Mouse (Mus musculus): ENCODE data around the gene Nudt16l1. TPM values are rescaled to one million over a fixed set of nuclear protein-coding genes. Genes with fewer than 3 reads are reported as not detected.

Gene Nudt16l1
- 120 and 137 TPM in 2 replicates for polyA plus RNA-seq (2014; fragmentation: Nextera tagmentation; extraction: Ambion mirVana)

GRCm38 (mm10) chr16:4938461-4938860 lies at the start of gene Nudt16l1:
Gene Nudt16l1, plus strand, starts transcription at chr16:4938761.
- peaks cover 3% of the 10 kb centered on the region; the same call in 1 of the 2 replicates for H3K4me1 ChIP-seq (replicated peaks; ENCODE audit: control insufficient read depth, insufficient read depth, low read length)
- peak within 1 kb of the TSS; percentile 95 for H3K4me2 ChIP-seq (ENCODE audit: low read depth, low read length, severe bottlenecking)
- no peak for ATAC-seq (replicated peaks; ENCODE audit: low FRiP score)

GRCm38 (mm10) chr16:4890201-4890709 lies 48.3 kb upstream of the Nudt16l1 start:
- Histone ChIP-seq H3K27me3 (ENCODE audit: control insufficient read depth, insufficient read depth, low read length) (no peaks in the 10 kb centered on the region), H3K27ac (ENCODE audit: low read depth, low read length) (no peak overlapping the region), H3K4me3 (ENCODE audit: low read depth, low read length) (no peak overlapping the region), H3K36me3 (ENCODE audit: control insufficient read depth, insufficient read depth, low read length) (no peaks in the 10 kb centered on the region), H3K9me3 (ENCODE audit: control insufficient read depth, low read length) (no peaks in the 10 kb centered on the region), H3K4me2 (ENCODE audit: low read depth, low read length, severe bottlenecking) (no peak overlapping the region), H3K9ac (ENCODE audit: low read length) (no peak overlapping the region), H3K4me1 (replicated peaks; ENCODE audit: control insufficient read depth, insufficient read depth, low read length) (peaks cover 9% of the 10 kb centered on the region; the same call in 1 of the 2 replicates)
- no peak for DNase-seq (ENCODE audit: low spot score)
- ATAC-seq (replicated peaks; ENCODE audit: low FRiP score) = no peak
- WGBS = 77% methylated on average over 4 of the region's 4 CpGs

More at GRCm38 (mm10) chr16:4938461-4938860, at the start of gene Nudt16l1:
- peak within 1 kb of the TSS; percentile 5; the same call in 1 of the 2 replicates for H3K27ac ChIP-seq (ENCODE audit: low read depth, low read length)
- no peaks in the 10 kb centered on the region for H3K9me3 ChIP-seq (ENCODE audit: control insufficient read depth, low read length)
- H3K9ac ChIP-seq (ENCODE audit: low read length) = peak within 1 kb of the TSS; percentile 72
- WGBS = 13% methylated on average over 2 of the region's 2 CpGs
- no peak for DNase-seq (ENCODE audit: low spot score)
- peaks cover 12% of the 10 kb centered on the region; the same call in 1 of the 2 replicates for H3K36me3 ChIP-seq (ENCODE audit: control insufficient read depth, insufficient read depth, low read length)
- no peaks in the 10 kb centered on the region for H3K27me3 ChIP-seq (ENCODE audit: control insufficient read depth, insufficient read depth, low read length)
- peak within 1 kb of the TSS; percentile 54 for H3K4me3 ChIP-seq (ENCODE audit: low read depth, low read length)

- ATAC-seq (replicated peaks; ENCODE audit: low FRiP score) (no peak), DNase-seq (ENCODE audit: low spot score) (no peak)
- Histone ChIP-seq H3K4me1 (replicated peaks; ENCODE audit: control insufficient read depth, insufficient read depth, low read length) (peaks cover 6% of the 10 kb centered on the region; the same call in 1 of the 2 replicates), H3K4me3 (ENCODE audit: low read depth, low read length) (no peak overlapping the region), H3K9me3 (ENCODE audit: control insufficient read depth, low read length) (no peaks in the 10 kb centered on the region), H3K27me3 (ENCODE audit: control insufficient read depth, insufficient read depth, low read length) (no peaks in the 10 kb centered on the region), H3K36me3 (ENCODE audit: control insufficient read depth, insufficient read depth, low read length) (no peaks in the 10 kb centered on the region), H3K9ac (ENCODE audit: low read length) (no peak overlapping the region), H3K4me2 (ENCODE audit: low read depth, low read length, severe bottlenecking) (no peak overlapping the region), H3K27ac (ENCODE audit: low read depth, low read length) (no peak overlapping the region)
- 91% methylated on average over 6 of the region's 6 CpGs for WGBS
Observed at GRCm38 (mm10) chr16:4892171-4892570, 46.4 kb upstream of the Nudt16l1 start.

- 83% methylated on average over 7 of the region's 7 CpGs for WGBS
- Histone ChIP-seq H3K4me1 (replicated peaks; ENCODE audit: control insufficient read depth, insufficient read depth, low read length) (no peaks in the 10 kb centered on the region), H3K36me3 (ENCODE audit: control insufficient read depth, insufficient read depth, low read length) (no peaks in the 10 kb centered on the region), H3K27me3 (ENCODE audit: control insufficient read depth, insufficient read depth, low read length) (no peaks in the 10 kb centered on the region), H3K4me2 (ENCODE audit: low read depth, low read length, severe bottlenecking) (no peak overlapping the region), H3K9ac (ENCODE audit: low read length) (no peak overlapping the region), H3K27ac (ENCODE audit: low read depth, low read length) (no peak overlapping the region), H3K9me3 (ENCODE audit: control insufficient read depth, low read length) (no peaks in the 10 kb centered on the region), H3K4me3 (ENCODE audit: low read depth, low read length) (no peak overlapping the region)
- DNase-seq (ENCODE audit: low spot score) (no peak), ATAC-seq (replicated peaks; ENCODE audit: low FRiP score) (no peak)
Observed at GRCm38 (mm10) chr16:4894201-4894908, 44.2 kb upstream of the Nudt16l1 start.

GRCm38 (mm10) chr16:4896249-4897027 lies 42.1 kb upstream of the Nudt16l1 start:
- no peaks in the 10 kb centered on the region for H3K4me1 ChIP-seq (replicated peaks; ENCODE audit: control insufficient read depth, insufficient read depth, low read length)
- no peak overlapping the region for H3K4me3 ChIP-seq (ENCODE audit: low read depth, low read length)
- ATAC-seq (replicated peaks; ENCODE audit: low FRiP score) (no peak), DNase-seq (ENCODE audit: low spot score) (no peak)
- no peaks in the 10 kb centered on the region for H3K9me3 ChIP-seq (ENCODE audit: control insufficient read depth, low read length)
- H3K36me3 ChIP-seq (ENCODE audit: control insufficient read depth, insufficient read depth, low read length) = no peaks in the 10 kb centered on the region
- no peak overlapping the region for H3K27ac ChIP-seq (ENCODE audit: low read depth, low read length)
- no peak overlapping the region for H3K9ac ChIP-seq (ENCODE audit: low read length)
- 82% methylated on average over 5 of the region's 5 CpGs for WGBS
- no peaks in the 10 kb centered on the region for H3K27me3 ChIP-seq (ENCODE audit: control insufficient read depth, insufficient read depth, low read length)
- no peak overlapping the region for H3K4me2 ChIP-seq (ENCODE audit: low read depth, low read length, severe bottlenecking)

GRCm38 (mm10) chr16:4897146-4897730 lies 41.3 kb upstream of the Nudt16l1 start:
- ATAC-seq (replicated peaks; ENCODE audit: low FRiP score) = no peak
- Histone ChIP-seq H3K36me3 (ENCODE audit: control insufficient read depth, insufficient read depth, low read length) (no peaks in the 10 kb centered on the region), H3K4me2 (ENCODE audit: low read depth, low read length, severe bottlenecking) (no peak overlapping the region), H3K9me3 (ENCODE audit: control insufficient read depth, low read length) (no peaks in the 10 kb centered on the region), H3K4me1 (replicated peaks; ENCODE audit: control insufficient read depth, insufficient read depth, low read length) (no peaks in the 10 kb centered on the region), H3K9ac (ENCODE audit: low read length) (no peak overlapping the region), H3K27me3 (ENCODE audit: control insufficient read depth, insufficient read depth, low read length) (no peaks in the 10 kb centered on the region), H3K4me3 (ENCODE audit: low read depth, low read length) (no peak overlapping the region), H3K27ac (ENCODE audit: low read depth, low read length) (no peak overlapping the region)
- WGBS = 54% methylated on average over 7 of the region's 7 CpGs
- DNase-seq (ENCODE audit: low spot score) = no peak

GRCm38 (mm10) chr16:4898881-4899280 lies 39.7 kb upstream of the Nudt16l1 start:
- no peaks in the 10 kb centered on the region for H3K4me1 ChIP-seq (replicated peaks; ENCODE audit: control insufficient read depth, insufficient read depth, low read length)
- DNase-seq (ENCODE audit: low spot score) = no peak
- H3K27me3 ChIP-seq (ENCODE audit: control insufficient read depth, insufficient read depth, low read length) = no peaks in the 10 kb centered on the region
- H3K9ac ChIP-seq (ENCODE audit: low read length) = no peak overlapping the region
- no peaks in the 10 kb centered on the region for H3K9me3 ChIP-seq (ENCODE audit: control insufficient read depth, low read length)
- no peak overlapping the region for H3K4me3 ChIP-seq (ENCODE audit: low read depth, low read length)
- 82% methylated on average over 6 of the region's 6 CpGs for WGBS
- no peaks in the 10 kb centered on the region for H3K36me3 ChIP-seq (ENCODE audit: control insufficient read depth, insufficient read depth, low read length)
- no peak overlapping the region for H3K4me2 ChIP-seq (ENCODE audit: low read depth, low read length, severe bottlenecking)
- no peak for ATAC-seq (replicated peaks; ENCODE audit: low FRiP score)
- H3K27ac ChIP-seq (ENCODE audit: low read depth, low read length) = no peak overlapping the region

- no peak overlapping the region for H3K4me2 ChIP-seq (ENCODE audit: low read depth, low read length, severe bottlenecking)
- no peak overlapping the region for H3K9ac ChIP-seq (ENCODE audit: low read length)
- 86% methylated on average over 2 of the region's 2 CpGs for WGBS
- H3K9me3 ChIP-seq (ENCODE audit: control insufficient read depth, low read length) = no peaks in the 10 kb centered on the region
- H3K4me1 ChIP-seq (replicated peaks; ENCODE audit: control insufficient read depth, insufficient read depth, low read length) = no peaks in the 10 kb centered on the region
- H3K27ac ChIP-seq (ENCODE audit: low read depth, low read length) = no peak overlapping the region
- DNase-seq (ENCODE audit: low spot score) = no peak
- H3K36me3 ChIP-seq (ENCODE audit: control insufficient read depth, insufficient read depth, low read length) = no peaks in the 10 kb centered on the region
- no peak overlapping the region for H3K4me3 ChIP-seq (ENCODE audit: low read depth, low read length)
- no peak for ATAC-seq (replicated peaks; ENCODE audit: low FRiP score)
- H3K27me3 ChIP-seq (ENCODE audit: control insufficient read depth, insufficient read depth, low read length) = no peaks in the 10 kb centered on the region
Observed at GRCm38 (mm10) chr16:4899711-4900110, 38.9 kb upstream of the Nudt16l1 start.

Measured in forebrain, embryonic 11.5 days (tissue).